Mouse (Mus musculus): ENCODE results near the gene Gm7075. TPM values are rescaled to one million over a fixed set of nuclear protein-coding genes. Genes with fewer than 3 reads are reported as not detected.
"Not testable (repeated sequence)": the region's sequence is repeated elsewhere in the genome, so short reads cannot be mapped to it uniquely, and the experiment has no call there.

The Gm7075 gene
- polyA plus RNA-seq (2012; ENCODE audit: insufficient read depth, insufficient read length, low replicate concordance, missing spikeins), result not detected in 2 replicates

- H3K4me1 ChIP-seq (ENCODE audit: control insufficient read depth, insufficient read depth, low read length), result no peaks in the 10 kb centered on the region
- WGBS, result 88% methylated on average over 18 of the region's 18 CpGs
- no peak within 1 kb of the TSS for H3K4me3 ChIP-seq (ENCODE audit: insufficient read depth, low read depth, low read length)
- H3K27ac ChIP-seq (ENCODE audit: insufficient read depth, low read depth, low read length), result no peak within 1 kb of the TSS
- TF ChIP-seq POLR2A (IDR thresholded peaks at IDR 0.05; ENCODE audit: insufficient read depth, low read depth, low read length), result no peak
- TF ChIP-seq CTCF (IDR thresholded peaks at IDR 0.05; ENCODE audit: insufficient read depth, low read depth, low read length), result no peak
Observed at GRCm38 (mm10) chr10:63421739-63422735, at the start of gene Gm7075. TSS of gene Gm7075 (minus strand) at chr10:63421789.

GRCm38 (mm10) chr10:63460935-63461334 lies 39.3 kb upstream of the Gm7075 start:
- no peak for TF ChIP-seq CTCF (IDR thresholded peaks at IDR 0.05; ENCODE audit: insufficient read depth, low read depth, low read length)
- no peak for TF ChIP-seq POLR2A (IDR thresholded peaks at IDR 0.05; ENCODE audit: insufficient read depth, low read depth, low read length)
- no peak overlapping the region for H3K4me3 ChIP-seq (ENCODE audit: insufficient read depth, low read depth, low read length)
- 55% methylated on average over 5 of the region's 5 CpGs for WGBS
- no peak overlapping the region for H3K27ac ChIP-seq (ENCODE audit: insufficient read depth, low read depth, low read length)
- no peaks in the 10 kb centered on the region for H3K4me1 ChIP-seq (ENCODE audit: control insufficient read depth, insufficient read depth, low read length)

GRCm38 (mm10) chr10:63457292-63458128 lies 35.9 kb upstream of the Gm7075 start:
- Histone ChIP-seq H3K27ac (ENCODE audit: insufficient read depth, low read depth, low read length) (no peak overlapping the region), H3K4me3 (ENCODE audit: insufficient read depth, low read depth, low read length) (no peak overlapping the region), H3K4me1 (ENCODE audit: control insufficient read depth, insufficient read depth, low read length) (no peaks in the 10 kb centered on the region)
- WGBS, result 67% methylated on average over 17 of the region's 17 CpGs
- TF ChIP-seq CTCF (IDR thresholded peaks at IDR 0.05; ENCODE audit: insufficient read depth, low read depth, low read length) (no peak), POLR2A (IDR thresholded peaks at IDR 0.05; ENCODE audit: insufficient read depth, low read depth, low read length) (no peak)

- Histone ChIP-seq H3K4me3 (ENCODE audit: insufficient read depth, low read depth, low read length) (no peak overlapping the region), H3K4me1 (ENCODE audit: control insufficient read depth, insufficient read depth, low read length) (no peaks in the 10 kb centered on the region), H3K27ac (ENCODE audit: insufficient read depth, low read depth, low read length) (peak overlapping the region; percentile 62; the same call in 1 of the 2 replicates)
- WGBS, result 42% methylated on average over 8 of the region's 8 CpGs
- TF ChIP-seq CTCF (IDR thresholded peaks at IDR 0.05; ENCODE audit: insufficient read depth, low read depth, low read length) (no peak), POLR2A (IDR thresholded peaks at IDR 0.05; ENCODE audit: insufficient read depth, low read depth, low read length) (no peak)
Observed at GRCm38 (mm10) chr10:63455110-63455878, 33.7 kb upstream of the Gm7075 start.

GRCm38 (mm10) chr10:63453926-63454325 lies 32.3 kb upstream of the Gm7075 start:
- H3K4me1 ChIP-seq (ENCODE audit: control insufficient read depth, insufficient read depth, low read length), result no peaks in the 10 kb centered on the region
- H3K27ac ChIP-seq (ENCODE audit: insufficient read depth, low read depth, low read length), result no peak overlapping the region
- H3K4me3 ChIP-seq (ENCODE audit: insufficient read depth, low read depth, low read length), result no peak overlapping the region
- 97% methylated on average over 4 of the region's 4 CpGs for WGBS
- TF ChIP-seq POLR2A (IDR thresholded peaks at IDR 0.05; ENCODE audit: insufficient read depth, low read depth, low read length), result no peak
- no peak for TF ChIP-seq CTCF (IDR thresholded peaks at IDR 0.05; ENCODE audit: insufficient read depth, low read depth, low read length)

- H3K4me3 ChIP-seq (ENCODE audit: insufficient read depth, low read depth, low read length); H3K4me1 ChIP-seq (ENCODE audit: control insufficient read depth, insufficient read depth, low read length); H3K27ac ChIP-seq (ENCODE audit: insufficient read depth, low read depth, low read length): not testable (repeated sequence)
- 88% methylated on average over 13 of the region's 13 CpGs for WGBS
Observed at GRCm38 (mm10) chr10:63444602-63445387, 23.2 kb upstream of the Gm7075 start.

GRCm38 (mm10) chr10:63439694-63440228 lies 18.2 kb upstream of the Gm7075 start:
- TF ChIP-seq POLR2A (IDR thresholded peaks at IDR 0.05; ENCODE audit: insufficient read depth, low read depth, low read length) (no peak), CTCF (IDR thresholded peaks at IDR 0.05; ENCODE audit: insufficient read depth, low read depth, low read length) (no peak)

More at GRCm38 (mm10) chr10:63439694-63440228, 18.2 kb upstream of the Gm7075 start:
- H3K4me3 ChIP-seq (ENCODE audit: insufficient read depth, low read depth, low read length), result no peak overlapping the region
- no peaks in the 10 kb centered on the region for H3K4me1 ChIP-seq (ENCODE audit: control insufficient read depth, insufficient read depth, low read length)
- 77% methylated on average over 7 of the region's 7 CpGs for WGBS
- no peak overlapping the region for H3K27ac ChIP-seq (ENCODE audit: insufficient read depth, low read depth, low read length)

Measured in olfactory bulb, adult 2 months (tissue).